Mouse (Mus musculus) ovary, postnatal 10 days (tissue): Measurements from ENCODE around the gene Supt3.

Source experiments
- DNase-seq: peaks from one replicate; pipeline ENCODE4 v3.0.0; 2022; ENCODE audit warnings: low spot score

The Supt3 gene

DNA sequence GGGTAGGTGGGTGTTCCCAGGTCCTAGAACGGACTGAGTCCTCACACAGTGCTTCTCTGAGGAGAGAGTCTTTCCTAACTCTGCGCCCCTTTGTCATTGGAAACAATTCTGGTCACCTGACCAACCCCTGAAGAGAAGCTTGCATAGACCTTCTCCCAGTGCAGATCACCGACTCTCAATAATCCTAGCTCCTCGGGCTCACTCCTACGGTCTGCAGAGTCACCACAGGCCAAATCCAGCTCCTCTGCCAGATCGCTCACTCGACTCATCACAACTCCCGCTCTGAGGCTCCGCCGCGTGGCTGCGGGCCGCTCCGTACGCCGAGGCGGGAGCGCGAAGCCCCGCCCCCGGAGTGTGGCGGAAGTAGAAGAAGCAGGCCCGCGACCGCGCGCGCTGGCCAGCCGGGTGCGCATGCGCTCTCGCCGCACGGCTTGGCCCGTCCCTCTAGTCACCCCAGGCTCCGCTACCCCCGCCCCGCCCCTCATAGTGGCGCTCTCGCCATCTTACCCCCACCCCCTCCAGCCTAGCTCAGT lies at the start of gene Supt3:
Gene Supt3 (plus strand): TSS at position 415 of the 533 bp plus-strand sequence.
- peak; percentile 90 for DNase-seq

GRCm38 (mm10) chr17:44727675-44728074 lies 49.3 kb upstream of the Supt3 start:
- DNase-seq = no peak

GRCm38 (mm10) chr17:44728464-44728863 lies 48.5 kb upstream of the Supt3 start:
- no peak for DNase-seq

- DNase-seq = no peak
Measured at GRCm38 (mm10) chr17:44733544-44734310, 43.2 kb upstream of the Supt3 start.

DNA sequence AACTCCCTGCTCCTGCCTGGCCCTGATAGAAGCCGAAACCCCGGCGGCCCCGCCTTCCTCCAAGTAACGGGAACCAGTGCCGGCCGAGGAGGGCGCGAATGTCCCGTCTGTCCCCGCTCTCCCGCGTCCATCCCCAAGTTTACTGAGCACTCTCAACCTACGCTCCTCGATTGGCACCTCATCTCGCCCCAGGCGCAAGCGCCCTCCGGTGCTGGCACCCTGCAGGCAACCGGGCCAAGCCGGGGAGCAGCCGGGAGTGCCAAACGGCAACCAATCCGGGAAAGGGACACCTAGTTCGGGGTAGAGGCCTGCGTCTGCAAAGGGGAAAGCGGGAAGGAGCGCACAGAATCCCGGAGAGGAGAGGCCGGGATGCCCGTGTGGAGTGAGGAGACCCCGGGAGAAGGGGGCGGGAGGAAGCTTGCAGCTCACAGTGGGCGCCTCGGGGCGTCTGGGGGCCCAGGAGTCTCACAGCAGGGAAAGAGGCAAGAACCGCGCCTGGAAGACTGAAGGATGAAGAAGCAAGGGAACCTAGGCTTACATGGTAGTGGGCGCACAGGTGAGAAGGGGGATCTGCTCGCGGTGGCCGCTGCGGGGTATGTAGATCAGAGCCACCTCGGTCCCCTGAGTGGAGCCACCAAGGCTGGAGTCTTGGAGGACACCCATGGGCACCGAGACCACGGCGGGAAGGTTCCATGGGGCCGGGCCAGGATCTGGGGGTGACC lies 42.3 kb upstream of the Supt3 start:
- peak; percentile 43 for DNase-seq

- DNase-seq = peak; percentile 37
Measured at GRCm38 (mm10) chr17:44735223-44735990, 41.5 kb upstream of the Supt3 start.

DNA sequence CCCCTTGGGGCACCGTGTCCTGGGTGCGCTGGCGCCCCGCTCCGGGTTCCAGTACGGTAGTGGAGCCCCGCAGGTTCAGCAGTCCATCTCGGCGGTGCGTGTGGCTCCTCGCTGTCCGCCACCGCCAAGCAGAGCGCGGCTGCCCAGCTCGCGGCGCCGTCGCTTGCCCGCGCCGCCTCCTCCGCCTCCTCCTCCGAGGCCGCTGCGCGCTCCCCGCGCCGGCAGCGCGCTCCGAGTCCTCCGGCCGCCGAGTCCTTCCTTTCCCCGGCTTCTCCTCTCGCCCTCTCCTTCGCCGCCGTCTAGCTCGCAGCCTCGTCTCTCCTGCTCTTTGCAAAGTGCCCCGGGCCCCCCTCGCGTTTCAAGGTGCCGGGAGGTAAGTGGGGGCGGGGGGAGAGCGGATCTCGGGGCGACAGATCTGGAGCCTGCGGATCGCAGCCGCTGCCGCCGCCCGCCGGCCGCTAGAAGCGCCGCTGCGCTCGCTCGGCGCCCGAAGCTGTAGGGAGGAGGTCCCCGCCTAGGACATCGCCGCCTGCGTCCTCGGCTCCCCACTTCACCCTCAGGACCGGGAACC lies 40.9 kb upstream of the Supt3 start:
- DNase-seq = peak; percentile 62

GRCm38 (mm10) chr17:44737275-44738120 lies 39.5 kb upstream of the Supt3 start:
- no peak for DNase-seq

DNA sequence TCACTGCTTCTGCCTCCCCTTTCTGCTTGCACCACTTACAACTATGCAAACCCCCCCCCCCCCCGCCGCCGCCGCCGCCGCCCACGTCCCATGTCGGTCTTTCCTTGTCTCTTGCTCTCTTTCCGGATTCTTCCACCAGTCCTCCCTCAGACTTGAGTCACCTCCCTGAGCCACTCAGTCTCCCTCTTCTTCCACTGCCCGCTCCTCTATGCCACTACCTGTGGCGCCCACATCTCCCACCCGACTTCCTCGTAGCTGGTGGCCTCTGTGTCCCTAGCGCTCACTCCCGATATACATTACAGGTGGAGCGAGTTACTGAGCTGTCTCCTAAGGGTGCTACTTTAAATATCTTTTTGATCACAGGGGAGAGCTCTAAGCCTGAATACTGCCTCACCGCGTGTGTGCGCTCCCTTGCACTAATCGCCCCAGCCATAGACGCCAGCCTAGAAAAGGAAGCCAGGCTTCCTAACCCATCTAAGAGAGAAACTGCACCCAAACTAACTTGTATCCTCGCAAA lies 38.8 kb upstream of the Supt3 start:
- DNase-seq = no peak

GRCm38 (mm10) chr17:44742246-44742645 lies 34.7 kb upstream of the Supt3 start:
- no peak for DNase-seq

DNA sequence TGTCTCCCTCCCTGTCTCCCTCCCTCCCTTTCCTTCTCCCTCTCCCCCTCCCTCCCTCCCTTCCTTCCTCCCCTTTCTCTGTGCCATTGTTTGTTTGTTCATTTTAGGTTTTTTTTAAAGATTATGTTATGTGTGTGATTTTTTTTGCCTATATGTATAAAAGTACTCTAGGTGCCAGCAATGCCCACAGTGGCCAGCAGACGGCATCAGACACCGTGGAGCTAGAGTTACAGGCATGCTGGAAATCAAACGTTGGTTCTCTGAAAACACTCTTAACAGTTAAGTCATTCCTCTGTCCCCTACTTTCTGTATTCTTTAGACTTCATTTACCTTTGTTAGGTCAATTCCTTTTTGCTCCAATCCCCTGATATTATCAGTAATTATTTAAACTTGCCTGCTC lies 33.2 kb upstream of the Supt3 start:
- DNase-seq = no peak

DNA sequence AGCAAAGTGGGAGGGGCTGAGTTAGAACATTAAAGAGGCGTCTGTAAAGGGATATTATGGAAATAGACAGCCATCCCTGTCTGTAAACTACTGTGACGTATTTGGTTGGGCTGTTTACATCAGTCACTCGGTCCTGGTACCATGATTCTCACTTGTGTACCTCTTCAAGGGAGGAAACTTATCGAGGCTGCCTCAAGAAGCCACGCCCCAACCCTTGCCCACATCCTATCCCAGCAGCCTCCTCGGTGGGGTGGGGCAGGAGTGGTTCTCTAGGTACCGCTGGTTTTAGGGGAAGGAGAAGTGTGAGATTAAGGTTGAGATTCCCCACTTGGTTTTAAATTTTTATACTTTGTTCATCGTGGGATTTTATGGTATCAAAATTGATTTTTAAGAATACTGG lies 31.6 kb upstream of the Supt3 start:
- DNase-seq = no peak

DNA sequence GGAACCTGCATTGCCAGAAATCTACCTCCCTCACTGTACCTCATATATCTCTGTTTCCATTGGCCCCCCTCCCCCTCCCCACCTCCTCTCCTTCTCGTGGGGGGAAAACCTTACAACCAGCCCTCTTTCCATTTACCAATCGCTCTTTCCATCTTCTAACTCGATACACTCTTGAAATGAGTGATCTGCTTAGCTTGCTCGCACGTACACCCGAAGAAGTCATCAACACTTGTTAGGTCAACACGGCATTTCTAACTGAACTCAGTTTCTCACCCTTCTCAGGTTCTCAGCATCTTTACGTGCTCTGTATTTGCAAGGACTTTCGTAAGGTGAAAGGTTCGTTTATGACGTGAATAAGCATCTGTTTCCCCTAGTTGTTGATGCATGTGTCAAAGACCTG lies 10.6 kb upstream of the Supt3 start:
- no peak for DNase-seq

DNA sequence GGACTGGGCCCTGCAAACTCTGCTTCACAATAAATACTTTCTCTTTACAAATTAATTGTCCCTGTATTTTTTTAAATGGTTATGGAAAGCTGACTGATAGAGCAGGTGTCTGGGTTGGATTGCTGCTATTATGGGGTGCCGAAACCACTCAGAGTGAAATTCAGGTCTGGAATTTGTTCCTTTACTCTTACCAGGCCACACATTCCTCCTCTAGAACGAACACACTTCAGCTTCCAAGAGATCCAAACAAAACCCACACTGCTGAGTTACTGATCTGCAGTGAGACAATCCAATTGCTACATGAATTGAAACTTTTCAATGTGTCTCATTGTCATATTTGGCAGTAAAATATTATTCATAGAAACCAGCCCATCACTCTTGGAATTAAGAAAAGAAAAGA lies 10.0 kb upstream of the Supt3 start:
- DNase-seq = no peak

GRCm38 (mm10) chr17:44767375-44767774 lies 9.6 kb upstream of the Supt3 start:
- DNase-seq = no peak

GRCm38 (mm10) chr17:44768522-44768921 lies 8.4 kb upstream of the Supt3 start:
- no peak for DNase-seq

GRCm38 (mm10) chr17:44770871-44771270 lies 6.1 kb upstream of the Supt3 start:
- DNase-seq = no peak

DNA sequence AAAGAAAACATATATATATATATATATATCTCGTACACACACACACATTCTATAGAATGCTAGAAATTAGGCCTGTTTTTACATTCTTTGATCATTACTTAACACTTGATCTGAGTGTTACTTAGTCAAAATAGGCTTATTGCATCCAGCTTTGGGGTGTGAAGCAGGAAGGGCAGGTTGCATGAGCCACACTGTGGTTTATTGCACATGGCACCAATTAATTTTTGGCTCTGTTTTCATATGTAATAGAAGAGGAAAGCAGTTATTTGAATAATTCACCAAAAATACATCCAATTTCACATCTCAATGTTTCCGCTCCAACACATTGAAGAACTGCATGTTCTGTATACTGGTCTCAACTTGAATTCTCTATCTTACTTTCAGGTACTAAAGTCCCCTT lies 4.4 kb upstream of the Supt3 start:
- DNase-seq = no peak

GRCm38 (mm10) chr17:44777337-44777804 lies 419 bp downstream of the Supt3 start:
- peak; percentile 60 for DNase-seq

DNA sequence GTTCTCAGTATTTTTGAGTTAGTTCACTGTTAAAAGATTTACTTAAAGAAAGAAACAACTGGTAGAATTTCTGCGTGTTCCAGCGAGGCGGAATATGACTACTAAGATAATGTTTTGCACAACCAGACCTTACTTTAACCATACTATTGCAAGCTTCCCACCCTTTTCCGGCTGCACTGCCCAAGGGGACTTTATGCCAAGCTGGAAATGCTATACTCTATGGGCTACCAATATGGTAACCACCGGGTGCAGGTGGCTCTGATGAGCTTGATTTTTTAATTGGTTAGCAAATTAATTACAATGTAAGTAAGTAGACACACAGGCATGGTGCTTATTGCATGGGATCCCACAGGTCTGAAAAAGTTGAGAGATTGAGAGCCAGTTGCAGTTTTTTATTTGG lies 1.2 kb downstream of the Supt3 start:
- no peak for DNase-seq

DNA sequence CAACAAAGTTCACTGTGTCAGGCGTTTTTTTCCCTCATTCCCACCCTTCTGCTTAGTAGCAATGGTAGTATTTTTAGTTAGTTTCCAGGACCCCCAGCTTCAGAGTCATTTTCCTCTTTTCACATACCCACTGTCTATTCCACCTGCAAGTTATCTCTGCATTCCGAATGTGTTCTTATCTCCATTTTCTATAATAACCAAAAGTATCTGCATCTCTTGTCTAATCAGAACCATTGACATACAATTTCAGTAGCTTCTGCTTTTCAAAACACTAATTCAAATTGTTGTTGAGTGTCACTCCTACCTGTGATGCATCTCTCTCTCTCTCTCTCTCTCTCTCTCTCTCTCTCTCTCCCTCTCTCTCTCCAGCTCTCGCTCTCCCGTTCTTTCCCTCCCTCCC lies 3.4 kb downstream of the Supt3 start:
- DNase-seq = no peak
